Mouse (Mus musculus) midbrain, embryonic 14.5 days (tissue): ENCODE data around the gene Fry. TPM values are rescaled to one million over a fixed set of nuclear protein-coding genes. Genes with fewer than 3 reads are reported as not detected.

Experiments used
- ATAC-seq: fragments of 200-750 bp; cut with Nextera tagmentation; 2 replicates; pipeline ENCODE4 v1.8.0; 2017; ENCODE audit warnings: moderate number of reproducible peaks, moderate library complexity; ENCODE audit not compliant: low FRiP score, low TSS enrichment
- DNase-seq: peaks from one replicate; pipeline ENCODE4 v3.0.0-alpha.2; 2015
- H3K27ac ChIP-seq: fragments of 300-500 bp; sonication (generic); replicated peaks from 2 replicates; pipeline ENCODE4 v1.5.1; 2014; ENCODE audit warnings: mild to moderate bottlenecking, low read depth, low read length, moderate library complexity
- H3K27me3 ChIP-seq: fragments of 300-500 bp; sonication (generic); 2 replicates; pipeline ENCODE4 v1.6.1; 2014; ENCODE audit warnings: low read length, control low read depth, mixed read lengths; ENCODE audit not compliant: control insufficient read depth, insufficient read depth
- H3K36me3 ChIP-seq: fragments of 300-500 bp; sonication (generic); 2 replicates; pipeline ENCODE4 v1.6.1; 2014; ENCODE audit warnings: low read length, control low read depth; ENCODE audit not compliant: control insufficient read depth, insufficient read depth
- H3K4me1 ChIP-seq: fragments of 300-500 bp; sonication (generic); 2 replicates; pipeline ENCODE4 v1.6.1; 2014; ENCODE audit warnings: mild to moderate bottlenecking, antibody characterized with exemption, low read length, control low read depth; ENCODE audit not compliant: control insufficient read depth, insufficient read depth
- H3K4me2 ChIP-seq: fragments of 300-500 bp; sonication (generic); 2 replicates; pipeline ENCODE4 v1.6.1; 2014; ENCODE audit warnings: mild to moderate bottlenecking, low read length, moderate library complexity
- H3K4me3 ChIP-seq: fragments of 300-500 bp; sonication (generic); replicated peaks from 2 replicates; pipeline ENCODE4 v1.5.1; 2014; ENCODE audit warnings: low read depth, low read length
- H3K9ac ChIP-seq: fragments of 300-500 bp; sonication (generic); replicated peaks from 2 replicates; pipeline ENCODE4 v1.6.1; 2014; ENCODE audit warnings: mild to moderate bottlenecking, low read length, moderate library complexity
- H3K9me3 ChIP-seq: fragments of 300-500 bp; sonication (generic); 2 replicates; pipeline ENCODE4 v1.6.1; 2016; ENCODE audit warnings: low read length, control low read depth, mixed read lengths; ENCODE audit not compliant: control insufficient read depth
- WGBS: fragments of 180-500 bp; shearing (Covaris S2); extraction: QIAGEN DNeasy Blood & Tissue Kit; methylation state at CpG from one replicate; pipeline ENCODE4 v1.1.7; 2014; 5-methylcytosine and 5-hydroxymethylcytosine counted together
- polyA plus RNA-seq: library from polyadenylated mRNA; unstranded; fragments of >200 nt; fragmentation: Nextera tagmentation; extraction: Ambion mirVana; gene quantifications from 2 replicates; pipeline ENCODE4 v1.2.1, GENCODE M21; 2014

Fry gene
- polyA plus RNA-seq, 1 experiment from 2014 or later: 68.5 TPM

DNA sequence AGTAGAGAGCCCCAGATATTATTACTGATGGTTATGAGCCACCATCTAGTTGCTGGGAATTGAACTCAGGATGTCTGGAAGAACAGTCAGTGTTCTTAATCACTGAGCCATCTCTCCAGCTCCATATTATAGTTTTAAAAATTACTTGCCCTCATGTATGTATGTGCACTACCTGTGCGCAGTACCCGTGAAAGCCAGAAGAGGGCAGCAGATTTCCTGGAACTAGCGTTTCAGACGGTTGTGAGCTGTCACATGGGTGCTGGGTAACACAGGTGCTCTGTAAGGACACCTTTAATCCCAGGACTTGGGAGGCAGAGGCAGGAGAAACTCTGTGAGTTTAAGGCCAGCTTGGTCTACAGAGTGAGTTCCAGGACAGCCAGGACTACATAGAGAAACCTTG is 111.3 kb downstream of the Fry start:
- Histone ChIP-seq H3K4me3 (no peak overlapping the region), H3K9ac (no peak overlapping the region), H3K4me1 (no peaks in the 10 kb centered on the region), H3K27ac (no peak overlapping the region), H3K4me2 (no peak overlapping the region), H3K36me3 (no peaks in the 10 kb centered on the region), H3K27me3 (no peaks in the 10 kb centered on the region), H3K9me3 (no peaks in the 10 kb centered on the region)
- DNase-seq: no peak
- no peak for ATAC-seq
- WGBS: 90% methylated on average over 4 of the region's 4 CpGs

- DNase-seq: peak; percentile 68
- H3K4me3 ChIP-seq: no peak overlapping the region
- WGBS: 38% methylated on average over 19 of the region's 21 CpGs
- no peaks in the 10 kb centered on the region for H3K27me3 ChIP-seq
- H3K9ac ChIP-seq: no peak overlapping the region
- no peaks in the 10 kb centered on the region for H3K36me3 ChIP-seq
- ATAC-seq: 0 out of 2 replicates have a peak, but pooled peaks have one; percentile 24
- no peak overlapping the region for H3K27ac ChIP-seq
- H3K4me1 ChIP-seq: no peaks in the 10 kb centered on the region
- no peaks in the 10 kb centered on the region for H3K9me3 ChIP-seq
- peak overlapping the region; percentile 10; the same call in 1 of the 2 replicates for H3K4me2 ChIP-seq
These were observed 114.0 kb downstream of the Fry start for GRCm38 (mm10) chr5:150232159-150233150.

DNA sequence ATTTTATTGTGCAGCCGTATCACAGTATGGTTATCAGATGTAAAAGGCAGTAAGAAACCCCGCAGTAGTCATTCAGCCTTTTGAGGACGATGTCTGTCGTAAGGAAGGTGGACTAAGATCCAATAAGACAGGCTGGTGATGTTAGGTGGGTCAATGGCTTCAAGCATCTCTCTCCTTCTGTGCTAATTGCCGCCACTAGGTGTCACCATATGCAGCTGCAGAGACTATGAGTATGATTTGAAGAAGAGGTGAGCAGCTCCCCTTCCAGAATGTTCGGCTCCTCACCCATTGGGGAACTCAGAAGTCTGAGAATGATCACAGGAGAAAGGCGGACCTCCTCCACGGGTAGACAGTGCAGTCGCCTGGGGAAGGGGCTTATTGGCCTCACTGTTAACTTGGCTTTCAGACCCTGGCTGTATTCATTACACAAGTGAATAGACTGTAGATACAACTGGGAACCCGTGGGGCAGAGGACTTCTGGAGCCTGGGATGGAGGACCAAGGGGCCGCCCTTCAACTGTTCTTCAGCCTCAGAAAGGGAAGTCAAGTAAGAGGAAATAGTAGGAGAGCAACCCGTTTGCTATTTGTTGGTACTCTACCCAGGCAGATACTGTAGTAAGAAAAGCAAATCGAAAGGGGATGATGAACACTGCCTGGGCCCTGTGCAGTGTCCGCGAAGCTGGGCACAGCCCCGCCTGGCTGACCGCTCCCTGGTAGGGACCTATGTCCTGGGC is 114.9 kb downstream of the Fry start:
- no peaks in the 10 kb centered on the region for H3K27me3 ChIP-seq
- 58% methylated on average over 17 of the region's 17 CpGs for WGBS
- no peaks in the 10 kb centered on the region for H3K4me1 ChIP-seq
- H3K4me3 ChIP-seq: no peak overlapping the region
- no peak overlapping the region for H3K27ac ChIP-seq
- no peaks in the 10 kb centered on the region for H3K36me3 ChIP-seq
- ATAC-seq: peak; percentile 69
- peak overlapping the region; percentile 10; the same call in 1 of the 2 replicates for H3K4me2 ChIP-seq
- DNase-seq: peak; percentile 86
- no peak overlapping the region for H3K9ac ChIP-seq
- H3K9me3 ChIP-seq: no peaks in the 10 kb centered on the region

DNA sequence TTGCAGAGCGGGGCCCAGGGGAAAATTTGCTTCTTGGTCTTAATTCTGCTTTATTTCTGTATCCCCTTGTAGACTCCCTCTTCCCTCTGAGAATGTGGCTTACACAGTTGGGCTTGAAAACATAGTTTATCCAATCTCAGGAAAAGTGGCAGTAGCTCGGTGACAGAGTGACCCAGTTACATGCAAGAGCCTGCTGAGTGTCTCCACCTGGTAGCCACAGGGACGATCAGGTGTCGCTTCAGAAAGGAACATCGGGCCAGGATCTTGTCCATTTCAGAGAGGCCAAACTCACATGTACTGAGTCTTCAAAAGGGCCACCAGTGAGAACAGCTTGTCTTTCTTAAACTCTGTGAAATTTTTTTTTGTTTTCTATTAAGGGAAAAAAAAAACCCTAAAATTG is 117.5 kb downstream of the Fry start:
- Histone ChIP-seq H3K36me3 (no peaks in the 10 kb centered on the region), H3K9ac (no peak overlapping the region), H3K27ac (no peak overlapping the region), H3K4me1 (no peaks in the 10 kb centered on the region), H3K9me3 (no peaks in the 10 kb centered on the region), H3K4me3 (no peak overlapping the region), H3K27me3 (no peaks in the 10 kb centered on the region), H3K4me2 (no peak overlapping the region)
- 92% methylated on average over 5 of the region's 5 CpGs for WGBS
- DNase-seq: no peak
- ATAC-seq: no peak

GRCm38 (mm10) chr5:150236597-150236996 is 118.2 kb downstream of the Fry start:
- Histone ChIP-seq H3K4me1 (no peaks in the 10 kb centered on the region), H3K27me3 (no peaks in the 10 kb centered on the region), H3K9ac (no peak overlapping the region), H3K9me3 (no peaks in the 10 kb centered on the region), H3K4me2 (no peak overlapping the region), H3K27ac (no peak overlapping the region), H3K4me3 (no peak overlapping the region), H3K36me3 (no peaks in the 10 kb centered on the region)
- ATAC-seq (no peak), DNase-seq (no peak)

DNA sequence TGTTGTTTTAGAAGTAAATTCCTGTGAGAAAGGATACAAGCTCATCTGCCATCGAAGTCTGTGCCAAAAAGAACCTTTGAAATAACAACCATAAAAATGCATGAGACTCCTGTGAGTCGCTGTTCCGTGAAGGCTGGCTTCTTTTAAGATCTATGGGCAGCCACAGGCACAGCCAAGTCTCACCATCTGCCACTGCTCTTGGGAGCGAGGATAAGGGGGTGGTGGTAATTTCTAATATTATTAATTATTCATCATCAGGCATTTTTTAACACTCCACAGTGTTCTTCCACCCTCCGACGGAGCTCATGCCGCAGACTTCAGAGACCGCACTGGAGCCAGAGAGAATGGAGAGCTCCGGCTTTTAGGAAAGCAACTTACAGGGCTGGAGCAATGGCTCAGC is 123.2 kb downstream of the Fry start:
- Histone ChIP-seq H3K27ac (no peak overlapping the region), H3K27me3 (no peaks in the 10 kb centered on the region), H3K9ac (no peak overlapping the region), H3K4me2 (no peak overlapping the region), H3K36me3 (no peaks in the 10 kb centered on the region), H3K4me3 (no peak overlapping the region), H3K9me3 (no peaks in the 10 kb centered on the region), H3K4me1 (no peaks in the 10 kb centered on the region)
- DNase-seq (peak; percentile 29), ATAC-seq (no peak)
- WGBS: 65% methylated on average over 9 of the region's 9 CpGs

GRCm38 (mm10) chr5:150246737-150247136 is 128.3 kb downstream of the Fry start:
- no peaks in the 10 kb centered on the region for H3K4me1 ChIP-seq
- no peak overlapping the region for H3K27ac ChIP-seq
- H3K4me3 ChIP-seq: no peak overlapping the region
- H3K4me2 ChIP-seq: no peak overlapping the region
- no peaks in the 10 kb centered on the region for H3K9me3 ChIP-seq
- peak; percentile 18 for DNase-seq
- H3K36me3 ChIP-seq: no peaks in the 10 kb centered on the region
- whole genome bisulfite sequencing: 57% methylated on average over 3 of the region's 3 CpGs
- ATAC-seq: no peak
- H3K27me3 ChIP-seq: no peaks in the 10 kb centered on the region
- H3K9ac ChIP-seq: no peak overlapping the region

- no peak for DNase-seq
- no peak overlapping the region for H3K27ac ChIP-seq
These were observed 139.3 kb downstream of the Fry start for GRCm38 (mm10) chr5:150257764-150258163.

More at GRCm38 (mm10) chr5:150257764-150258163, 139.3 kb downstream of the Fry start:
- H3K9me3 ChIP-seq: no peaks in the 10 kb centered on the region
- no peak overlapping the region for H3K4me2 ChIP-seq
- ATAC-seq: no peak
- no peak overlapping the region for H3K4me3 ChIP-seq
- H3K9ac ChIP-seq: no peak overlapping the region
- H3K4me1 ChIP-seq: peaks cover 14% of the 10 kb centered on the region
- H3K36me3 ChIP-seq: no peaks in the 10 kb centered on the region
- H3K27me3 ChIP-seq: no peaks in the 10 kb centered on the region
- 84% methylated on average over 7 of the region's 7 CpGs for WGBS
